Mouse (Mus musculus) embryonic fibroblast, embryonic 13.5 days (primary cell): ENCODE results near the gene Spata20.

ENCODE experiments used
- CTCF ChIP-seq: IDR thresholded peaks from 2 replicates; pipeline ENCODE4 v1.5.1; 2011; ENCODE audit warnings: mild to moderate bottlenecking, control low read depth, low read length, moderate library complexity, borderline replicate concordance; ENCODE audit not compliant: insufficient read depth
- POLR2A ChIP-seq: IDR thresholded peaks from 2 replicates; pipeline ENCODE4 v1.6.1; 2011; ENCODE audit warnings: low read depth, mild to moderate bottlenecking, control low read depth, low read length, moderate library complexity

GRCm38 (mm10) chr11:94441122-94441521 is 44.9 kb downstream of the Spata20 start:
- TF ChIP-seq CTCF: no peak
- no peak for TF ChIP-seq POLR2A
